In the genomic region with DNA sequence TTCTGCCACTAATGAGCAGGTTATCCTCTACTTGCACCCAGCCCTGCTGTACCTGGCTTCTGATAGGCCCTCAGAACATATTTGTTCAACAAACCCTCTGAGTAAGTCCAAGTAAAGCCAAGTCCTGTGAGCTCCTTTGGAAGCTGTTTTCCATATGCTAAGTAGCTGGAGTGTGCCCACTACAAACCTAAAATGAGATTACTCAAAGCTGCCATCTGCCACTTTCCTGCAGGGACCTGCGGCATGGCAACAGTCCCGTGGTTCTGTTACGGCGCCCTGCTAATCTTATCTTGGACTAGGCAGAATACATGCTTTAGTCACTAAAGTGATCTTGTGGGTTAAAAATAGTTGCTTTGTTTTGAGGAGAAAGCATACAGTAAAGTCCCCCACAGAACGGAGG, we compare ENCODE assay signal across 9 mouse cellular contexts. TPM values are rescaled to one million over a fixed set of nuclear protein-coding genes. Genes with fewer than 3 reads are reported as not detected.
DNase-seq lines count a peak whose midpoint lies in the region; ATAC-seq lines count a peak whose summit lies in the region.
"Had no signal": no experiment of that assay in that cellular context is flagged by ENCODE, and none has a peak within 500 bp of the region (broad histone marks: within the 10 kb centered on the region; RNA-seq: fewer than 3 reads in every experiment).

No protein-coding gene starts in this region.

- no peaks in the 10 kb centered on the region for H3K9me3 ChIP-seq in forebrain, embryonic 15.5 days
- no peaks in the 10 kb centered on the region for H3K9me3 ChIP-seq in forebrain, embryonic 11.5 days (ENCODE audit: control insufficient read depth, low read length)

- 40% methylated on average over 5 of the region's 5 CpGs for WGBS in forebrain, embryonic 15.5 days
- WGBS in forebrain, embryonic 11.5 days, result 84% methylated on average over 5 of the region's 5 CpGs

- H3K4me1 ChIP-seq in forebrain, embryonic 15.5 days, result peaks cover 40% of the 10 kb centered on the region
- 0 out of 2 replicates have a peak, but pooled peaks cover 2% of the 10 kb centered on the region for H3K4me1 ChIP-seq in forebrain, embryonic 11.5 days (replicated peaks; ENCODE audit: control insufficient read depth, insufficient read depth, low read length)

- no peaks in the 10 kb centered on the region for H3K27me3 ChIP-seq in forebrain, embryonic 15.5 days
- H3K27me3 ChIP-seq in forebrain, embryonic 11.5 days (ENCODE audit: control insufficient read depth, insufficient read depth, low read length), result no peaks in the 10 kb centered on the region

- H3K4me3 ChIP-seq in forebrain, embryonic 15.5 days, result no peak overlapping the region
- H3K4me3 ChIP-seq in forebrain, embryonic 11.5 days (ENCODE audit: low read depth, low read length), result no peak overlapping the region

- no peak overlapping the region for H3K9ac ChIP-seq in forebrain, embryonic 15.5 days (replicated peaks)
- H3K9ac ChIP-seq in forebrain, embryonic 11.5 days (ENCODE audit: low read length), result no peak overlapping the region

- H3K27ac ChIP-seq in forebrain, embryonic 15.5 days (replicated peaks), result peak overlapping the region; percentile 41
- no peak overlapping the region for H3K27ac ChIP-seq in forebrain, embryonic 11.5 days (ENCODE audit: low read depth, low read length)

- DNase-seq in forebrain, embryonic 11.5 days (ENCODE audit: low spot score), result no peak
- DNase-seq in cerebellum, adult 11-12 months, result peak; percentile 89
- DNase-seq in layer of hippocampus, adult 8-10 months (ENCODE audit: low spot score in 2 of 2), result peak; percentile 69 to 72
- DNase-seq in gastrocnemius, adult 8-10 months (ENCODE audit: low spot score in 2 of 2), result no peak
- DNase-seq in B cell, adult 2 months, result no peak
- no peak for DNase-seq in kidney, adult 9 months
- DNase-seq: adrenal gland, adult 2 months had no signal

- peak; percentile 52 for ATAC-seq in forebrain, embryonic 15.5 days (replicated peaks)
- ATAC-seq in forebrain, embryonic 11.5 days (replicated peaks; ENCODE audit: low FRiP score), result no peak
- ATAC-seq in megakaryocyte progenitor cell, adult 5-6 weeks (replicated peaks; ENCODE audit: poor library complexity), result peak; percentile 62

- H3K36me3 ChIP-seq in forebrain, embryonic 15.5 days, result no peaks in the 10 kb centered on the region
- no peaks in the 10 kb centered on the region for H3K36me3 ChIP-seq in forebrain, embryonic 11.5 days (ENCODE audit: control insufficient read depth, insufficient read depth, low read length)

- H3K4me2 ChIP-seq in forebrain, embryonic 15.5 days (replicated peaks), result no peak overlapping the region
- H3K4me2 ChIP-seq in forebrain, embryonic 11.5 days (ENCODE audit: low read depth, low read length, severe bottlenecking), result no peak overlapping the region

RNA-seq across cellular contexts. Expression of gene Tbc1d8, which starts 32.4 kb away (rescaled TPM):
- 10.0 and 10.6 TPM in 2 replicates for polyA plus RNA-seq in forebrain, embryonic 15.5 days (2015; fragmentation: Nextera tagmentation; extraction: Ambion mirVana)
- 6.5 and 7.0 TPM in 2 replicates for polyA plus RNA-seq in forebrain, embryonic 11.5 days (2014; fragmentation: Nextera tagmentation; extraction: Ambion mirVana)
- 10 to 100 TPM; 13.4 to 15.4 (median 15.0) TPM for total RNA-seq in layer of hippocampus, adult 8-10 months (2022)
- 27.7 and 29.1 TPM in 2 replicates for total RNA-seq in megakaryocyte progenitor cell, adult 5-6 weeks (2015)
- 13.0 and 15.9 TPM in 2 replicates for total RNA-seq in megakaryocyte progenitor cell, adult 5-6 weeks (2017)
- total RNA-seq in gastrocnemius, adult 8-10 months (2022), result 10 to 100 TPM in 1 of 4 experiments, 1 to 10 TPM in 3; 7.6 to 11.6 (median 9.3) TPM

Comparison
In these comparisons a context has a peak if more than half of its experiments do, and no peak if none do; other contexts are left out.
1. DNase-seq: peak in cerebellum, adult 11-12 months (single experiment) and layer of hippocampus, adult 8-10 months (2 of 2); none in forebrain, embryonic 11.5 days (single experiment), gastrocnemius, adult 8-10 months (0 of 2), B cell, adult 2 months (0 of 2) and kidney, adult 9 months (single experiment).